Mouse (Mus musculus) cortical plate, adult 2 months (tissue): ENCODE data around the gene Acsm1.

ENCODE experiments used
- CTCF ChIP-seq: fragments of 200-500 bp; IDR thresholded peaks from 2 replicates; pipeline ENCODE4 v1.5.1; 2011; ENCODE audit warnings: mild to moderate bottlenecking, control low read depth, low read length; ENCODE audit not compliant: insufficient read depth; ENCODE audit errors: extremely low read depth
- POLR2A ChIP-seq: fragments of 200-500 bp; IDR thresholded peaks from 2 replicates; pipeline ENCODE4 v1.6.1; 2011; ENCODE audit warnings: mild to moderate bottlenecking, low read length, control low read depth; ENCODE audit not compliant: insufficient read depth; ENCODE audit errors: extremely low read depth

DNA sequence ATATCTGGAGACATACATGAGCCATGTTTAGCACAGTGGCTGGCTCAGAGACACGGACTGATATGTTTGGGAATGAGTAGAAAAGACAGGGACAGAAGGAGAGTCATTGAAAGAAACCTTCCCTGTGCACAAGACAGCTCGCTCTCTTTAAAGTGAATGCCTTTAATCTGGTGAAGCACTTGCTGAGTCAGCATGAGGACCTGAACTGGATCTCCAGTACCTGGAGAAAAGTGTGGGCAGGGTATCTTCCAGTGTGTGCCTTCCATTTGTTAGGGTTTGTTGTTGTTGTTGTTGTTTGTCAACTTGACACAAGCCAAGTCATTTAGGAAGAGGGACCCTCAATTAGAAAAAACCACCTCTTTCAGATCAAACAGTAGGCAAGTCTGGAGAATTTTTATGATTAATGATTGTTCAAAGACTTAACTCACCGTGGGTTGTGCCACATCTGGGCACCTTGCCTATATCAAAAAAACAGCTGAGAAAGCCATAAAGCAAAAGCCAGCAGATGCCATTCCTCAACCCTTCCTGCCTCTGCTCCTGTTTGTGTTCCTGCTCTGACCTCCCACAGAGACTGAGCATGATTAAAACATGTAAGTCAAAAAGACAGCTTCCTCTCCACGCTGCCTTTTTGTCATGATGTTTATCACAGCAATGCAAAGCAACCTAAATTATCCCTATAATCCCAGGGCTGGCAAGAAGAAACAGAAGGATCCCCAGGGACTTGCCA lies 11.5 kb downstream of the Acsm1 start:
- TF ChIP-seq CTCF, result no peak
- TF ChIP-seq POLR2A, result no peak
